Mouse (Mus musculus) embryonic stem cell, embryonic (primary cell): ENCODE measurements around the gene Inpp4b.

Experiments used
- CTCF ChIA-PET, 4 experiments: fragments of 300-600 bp in 2 of 4; fragments of 350-600 bp in 2 of 4; sonication (Branson Sonifier 250); formaldehyde crosslinking; loops; one replicate each; lab custom pipeline; 2022; ENCODE audit warnings: inconsistent platforms in 2 of 4; lab: Charles Lee
- POLR2A ChIA-PET, 4 experiments: fragments of 300-600 bp in 2 of 4; fragments of 350-600 bp in 2 of 4; sonication (Branson Sonifier 250); formaldehyde crosslinking; loops; one replicate each; lab custom pipeline; 2022; ENCODE audit warnings: antibody characterized with exemption in 4 of 4, inconsistent platforms in 1 of 4; lab: Charles Lee

The Inpp4b gene

GRCm38 (mm10) chr8:81443957-81444356 lies 101.6 kb downstream of the Inpp4b start:
- CTCF ChIA-PET = no interaction called here
- POLR2A ChIA-PET = no interaction called here

GRCm38 (mm10) chr8:81449798-81450197 lies 107.4 kb downstream of the Inpp4b start:
- CTCF ChIA-PET = no interaction called here
- POLR2A ChIA-PET = no interaction called here

GRCm38 (mm10) chr8:81452082-81452481 lies 109.7 kb downstream of the Inpp4b start:
- CTCF ChIA-PET = no interaction called here
- POLR2A ChIA-PET = no interaction called here

- POLR2A ChIA-PET = no interaction called here
- CTCF ChIA-PET = interaction anchor here in 1 of 4 experiments (0.5 kb wide), 1 partner anchor 1788 kb away, joined by 3 read pairs; no protein-coding TSS in a partner anchor
Observed at GRCm38 (mm10) chr8:81454830-81455229, 112.5 kb downstream of the Inpp4b start.

DNA sequence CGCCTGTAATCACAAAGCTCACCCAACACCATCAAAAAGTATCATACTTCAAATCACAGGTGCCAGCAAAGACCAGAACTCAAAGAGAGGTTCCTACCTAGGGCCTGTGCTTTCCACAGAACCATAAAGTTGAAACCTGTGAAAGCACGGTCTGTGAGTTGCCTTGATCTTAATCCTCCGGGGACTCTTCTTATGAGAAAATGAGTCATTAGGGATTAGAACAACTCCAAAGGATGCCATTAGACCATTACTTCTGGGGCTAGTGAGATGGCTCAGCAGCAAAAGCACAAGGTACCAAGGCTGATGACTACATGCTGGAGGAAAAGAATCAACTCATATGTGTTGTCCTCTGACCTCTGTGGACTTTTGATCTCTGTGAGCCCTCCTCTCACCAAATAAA lies 121.4 kb downstream of the Inpp4b start:
- CTCF ChIA-PET = no interaction called here
- POLR2A ChIA-PET = no interaction called here

GRCm38 (mm10) chr8:81466776-81467175 lies 124.4 kb downstream of the Inpp4b start:
- POLR2A ChIA-PET = no interaction called here
- CTCF ChIA-PET = no interaction called here

- ChIA-PET POLR2A (no interaction called here), CTCF (no interaction called here)
Observed at GRCm38 (mm10) chr8:81478674-81479073, 136.3 kb downstream of the Inpp4b start.

DNA sequence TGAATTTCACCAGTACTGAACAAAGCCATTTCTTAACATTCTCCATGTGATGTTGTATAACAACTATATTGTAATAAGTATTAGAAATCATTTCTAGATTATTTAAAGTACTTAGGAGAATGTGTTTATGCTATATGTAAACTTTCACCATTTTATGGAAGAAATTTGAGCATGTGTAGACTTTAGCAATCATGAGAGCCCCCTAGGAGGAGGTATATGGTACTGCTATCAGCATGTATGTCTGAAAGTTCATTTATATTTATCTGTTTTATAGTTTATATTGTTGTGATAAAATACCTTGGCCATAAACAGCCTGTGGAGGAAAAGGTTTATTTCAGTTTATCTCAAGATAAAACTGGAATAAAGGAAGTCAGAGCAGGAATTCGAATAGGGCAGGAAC lies 141.5 kb downstream of the Inpp4b start:
- ChIA-PET POLR2A (no interaction called here), CTCF (no interaction called here)

GRCm38 (mm10) chr8:81485626-81486025 lies 143.3 kb downstream of the Inpp4b start:
- CTCF ChIA-PET = no interaction called here

GRCm38 (mm10) chr8:81489894-81490661 lies 147.7 kb downstream of the Inpp4b start:
- ChIA-PET CTCF (no interaction called here), POLR2A (no interaction called here)

More at GRCm38 (mm10) chr8:81485626-81486025, 143.3 kb downstream of the Inpp4b start:
- POLR2A ChIA-PET = no interaction called here

- CTCF ChIA-PET = no interaction called here
Observed at GRCm38 (mm10) chr8:81491097-81491705, 148.8 kb downstream of the Inpp4b start.

DNA sequence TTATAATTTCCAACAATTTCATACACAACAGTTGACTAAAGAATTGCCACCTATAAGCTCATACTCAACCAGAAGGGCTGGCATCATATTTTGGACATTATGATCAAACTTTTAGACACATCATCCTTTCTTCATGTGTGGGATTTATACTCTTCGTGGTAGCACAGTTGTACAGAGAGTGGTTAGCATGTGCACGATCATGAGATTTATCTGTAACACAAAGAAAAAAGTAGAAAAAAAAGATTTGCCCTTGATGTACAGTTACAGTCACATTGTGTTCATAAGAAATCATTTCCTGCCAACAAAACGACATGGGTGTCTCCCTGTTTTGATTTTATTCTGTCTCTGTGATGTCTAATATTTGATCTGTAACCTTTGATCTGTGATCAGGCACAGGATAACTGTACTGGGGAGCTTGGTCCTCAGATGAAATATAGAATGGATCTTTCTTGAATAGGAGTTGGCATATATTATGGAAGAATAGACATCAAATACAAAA lies 149.4 kb downstream of the Inpp4b start:
- CTCF ChIA-PET = no interaction called here
- POLR2A ChIA-PET = no interaction called here

More at GRCm38 (mm10) chr8:81491097-81491705, 148.8 kb downstream of the Inpp4b start:
- POLR2A ChIA-PET = interaction anchor here in 1 of 4 experiments (0.5 kb wide), 1 partner anchor 574 kb away, joined by 3 read pairs; no protein-coding TSS in a partner anchor

- ChIA-PET POLR2A (interaction anchor here in 1 of 4 experiments (0.7 kb wide), 1 partner anchor 1862 kb away, joined by 3 read pairs; no protein-coding TSS in a partner anchor), CTCF (no interaction called here)
Observed at GRCm38 (mm10) chr8:81494823-81495222, 152.5 kb downstream of the Inpp4b start.

- ChIA-PET POLR2A (no interaction called here), CTCF (interaction anchor here in 1 of 4 experiments (0.5 kb wide), 1 partner anchor 92 kb away, joined by 3 read pairs; no protein-coding TSS in a partner anchor)
Observed at GRCm38 (mm10) chr8:81497646-81498045, 155.3 kb downstream of the Inpp4b start.

DNA sequence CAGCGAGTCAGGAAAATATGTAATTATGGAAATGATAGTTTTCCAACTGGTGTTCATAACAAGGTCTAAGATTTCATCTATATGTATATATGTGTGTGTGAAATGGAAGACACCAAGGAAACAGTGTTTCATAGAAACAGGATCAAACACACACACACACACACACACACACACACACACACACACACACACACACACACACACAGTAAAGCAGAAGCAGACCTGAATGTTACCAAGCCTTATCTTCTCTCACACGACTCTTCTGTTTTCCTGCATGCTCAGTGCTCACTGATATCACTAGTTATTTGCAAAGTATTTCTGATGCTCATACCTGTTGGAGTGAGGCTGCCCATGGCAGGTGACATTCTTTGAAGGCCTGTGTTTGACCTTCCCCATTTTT lies 159.9 kb downstream of the Inpp4b start:
- CTCF ChIA-PET = no interaction called here

GRCm38 (mm10) chr8:81502982-81503381 lies 160.6 kb downstream of the Inpp4b start:
- CTCF ChIA-PET = no interaction called here
- POLR2A ChIA-PET = no interaction called here

More for the DNA sequence above, 159.9 kb downstream of the Inpp4b start:
- POLR2A ChIA-PET = no interaction called here

GRCm38 (mm10) chr8:81512826-81513225 lies 170.5 kb downstream of the Inpp4b start:
- ChIA-PET CTCF (no interaction called here), POLR2A (no interaction called here)

DNA sequence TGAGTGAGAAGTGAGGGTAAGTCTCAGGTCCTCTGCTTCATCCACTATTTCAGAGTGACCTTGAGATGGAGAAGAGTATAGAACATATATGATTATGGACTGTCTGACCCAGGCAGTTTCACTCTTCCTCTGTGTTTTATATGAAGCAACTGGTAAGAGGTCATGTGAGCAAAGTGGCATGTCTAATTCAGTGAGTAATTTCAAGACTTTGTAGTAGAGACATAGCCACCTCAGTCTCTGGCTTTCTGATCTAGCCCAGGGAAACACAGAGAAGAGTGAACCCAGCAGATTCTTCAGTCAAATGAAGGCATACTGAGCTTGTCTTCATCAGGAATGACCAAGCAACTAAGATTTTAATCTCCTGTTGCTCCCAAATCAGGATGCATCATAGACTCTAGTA lies 172.1 kb downstream of the Inpp4b start:
- POLR2A ChIA-PET = no interaction called here
- CTCF ChIA-PET = no interaction called here

DNA sequence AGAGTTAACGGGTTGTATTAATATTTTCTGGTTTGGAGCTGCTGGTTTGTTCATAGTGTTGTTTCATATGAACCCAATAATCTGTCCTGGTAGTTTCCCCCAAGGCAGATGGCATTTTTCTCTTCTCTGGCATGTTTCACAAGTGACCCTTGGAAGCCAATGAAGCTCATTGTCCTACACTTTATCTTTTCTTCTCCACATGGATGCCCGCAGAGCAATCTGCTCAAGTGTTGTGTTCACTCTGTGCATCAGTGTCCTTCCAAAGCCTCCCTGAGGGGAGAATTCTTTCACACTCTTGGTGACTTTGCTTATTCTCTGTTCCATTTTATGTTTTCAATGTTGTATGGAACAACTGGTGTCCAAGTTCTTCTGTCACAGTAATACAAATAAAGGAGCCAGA lies 179.7 kb downstream of the Inpp4b start:
- POLR2A ChIA-PET = no interaction called here

GRCm38 (mm10) chr8:81524561-81524960 lies 182.2 kb downstream of the Inpp4b start:
- POLR2A ChIA-PET = no interaction called here

More for the DNA sequence above, 179.7 kb downstream of the Inpp4b start:
- CTCF ChIA-PET = interaction anchor here in 1 of 4 experiments (0.6 kb wide), 1 partner anchor 148 kb away, joined by 7 read pairs; no protein-coding TSS in a partner anchor

More at GRCm38 (mm10) chr8:81524561-81524960, 182.2 kb downstream of the Inpp4b start:
- CTCF ChIA-PET = no interaction called here
